16 mouse cellular contexts compared by ENCODE assay signal in the genomic region with DNA sequence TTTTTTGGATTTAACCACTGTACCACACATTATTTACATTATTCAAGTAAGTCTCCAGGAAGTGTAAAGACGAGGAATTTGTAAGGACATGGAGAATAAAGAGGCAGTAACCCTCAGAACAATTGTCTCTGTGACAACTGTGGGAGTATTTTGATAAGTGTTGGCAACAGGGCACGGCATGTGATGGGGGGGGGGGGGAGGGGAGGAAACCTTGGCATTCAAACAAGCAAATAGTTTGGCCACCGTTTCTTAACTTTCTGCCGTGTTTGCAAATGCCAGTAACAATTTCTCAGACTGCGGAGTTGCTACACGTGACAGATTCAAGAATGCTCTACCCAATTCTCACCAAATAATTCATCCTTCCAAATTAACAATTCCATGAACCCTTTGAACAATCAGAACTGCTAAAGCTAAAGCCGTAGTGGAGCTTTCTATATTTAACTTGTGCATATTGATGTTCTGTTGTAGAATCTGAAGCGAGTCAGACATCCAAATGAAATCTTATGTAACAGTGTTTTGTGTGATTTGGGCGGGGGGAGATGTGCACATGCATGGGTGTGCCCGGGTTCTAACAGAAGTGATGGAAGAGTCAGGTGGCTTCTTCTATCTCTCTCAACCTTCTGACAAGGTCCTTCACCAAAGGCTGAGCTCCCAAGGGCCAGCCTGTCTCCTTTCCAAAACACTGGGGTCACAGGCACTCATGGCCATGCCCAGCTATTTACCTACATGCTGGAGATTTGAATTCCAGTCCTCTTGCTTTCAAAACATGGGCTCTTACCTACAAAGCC. TPM values are rescaled to one million over a fixed set of nuclear protein-coding genes. Genes with fewer than 3 reads are reported as not detected.
DNase-seq lines count a peak whose midpoint lies in the region; ATAC-seq and TF ChIP-seq lines count a peak whose summit lies in the region.
"Had no signal": no experiment of that assay in that cellular context is flagged by ENCODE, and none has a peak within 500 bp of the region (broad histone marks: within the 10 kb centered on the region; RNA-seq: fewer than 3 reads in every experiment).

No protein-coding gene starts in this region.

- no peaks in the 10 kb centered on the region for H3K36me3 ChIP-seq in heart, adult 2 months (ENCODE audit: control insufficient read depth, insufficient read depth, low read length)
- no peaks in the 10 kb centered on the region for H3K36me3 ChIP-seq in liver, postnatal 0 days (replicated peaks; ENCODE audit: insufficient read depth, low read length)
- H3K36me3 ChIP-seq in liver, embryonic 11.5 days (ENCODE audit: control insufficient read depth, insufficient read depth, low read length), result no peaks in the 10 kb centered on the region
- H3K36me3 ChIP-seq: G1E; heart, embryonic 13.5 days; liver, embryonic 13.5 days had no signal

- H3K79me2 ChIP-seq in heart, adult 2 months (replicated peaks; ENCODE audit: control insufficient read depth, insufficient read depth, low read length), result no peaks in the 10 kb centered on the region

- H3K9ac ChIP-seq in heart, adult 2 months (ENCODE audit: low read depth, low read length), result no peak overlapping the region
- H3K9ac ChIP-seq in liver, postnatal 0 days (replicated peaks), result no peak overlapping the region; the same call in 1 of the 2 replicates
- no peak overlapping the region for H3K9ac ChIP-seq in liver, embryonic 11.5 days (ENCODE audit: low read depth, low read length)
- H3K9ac ChIP-seq: heart, embryonic 13.5 days; liver, embryonic 13.5 days had no signal

- DNase-seq in heart, adult 2 months, result no peak
- no peak for DNase-seq in heart, postnatal 25 days (ENCODE audit: low spot score)
- no peak for DNase-seq in liver, postnatal 0 days
- no peak for DNase-seq in liver, embryonic 11.5 days (ENCODE audit: low spot score)
- peak; percentile 38 for DNase-seq in adipocyte (ENCODE audit: low spot score)
- DNase-seq in ovary, postnatal 36 days (ENCODE audit: low spot score), result no peak
- DNase-seq: cerebellum, adult 9-11 months; gastrocnemius, adult 2 months; kidney, adult 8-10 months; kidney, postnatal 36 days; liver, embryonic 13.5 days; retina, postnatal 1 day had no signal

- H3K27ac ChIP-seq in heart, adult 2 months, result peak overlapping the region; percentile 62
- peak overlapping the region; percentile 76 for H3K27ac ChIP-seq in liver, postnatal 0 days (ENCODE audit: low read depth)
- no peak overlapping the region for H3K27ac ChIP-seq in liver, embryonic 11.5 days (ENCODE audit: low read depth, low read length)
- H3K27ac ChIP-seq in brown adipose tissue, adult 24 weeks (replicated peaks; ENCODE audit: low read depth, low read length), result 0 out of 2 replicates have a peak overlapping the region, but pooled peaks have one; percentile 24
- H3K27ac ChIP-seq: gastrocnemius, adult 2 months; heart, embryonic 13.5 days; liver, embryonic 13.5 days had no signal

- no peak for TF ChIP-seq POLR2A in heart, adult 2 months (IDR thresholded peaks at IDR 0.05; ENCODE audit: insufficient read depth, low read depth, low read length)

- H3K4me2 ChIP-seq in liver, postnatal 0 days (ENCODE audit: low read depth, low read length), result peak overlapping the region; percentile 58
- H3K4me2 ChIP-seq in liver, embryonic 11.5 days, result no peak overlapping the region
- H3K4me2 ChIP-seq: heart, embryonic 13.5 days; liver, embryonic 13.5 days had no signal

- no peaks in the 10 kb centered on the region for H3K9me3 ChIP-seq in liver, postnatal 0 days (ENCODE audit: low read length)
- H3K9me3 ChIP-seq in liver, embryonic 11.5 days (ENCODE audit: control insufficient read depth, low read length), result no peaks in the 10 kb centered on the region
- H3K9me3 ChIP-seq: G1E; heart, embryonic 13.5 days; liver, embryonic 13.5 days had no signal

- H3K4me3 ChIP-seq in heart, adult 2 months, result no peak overlapping the region
- H3K4me3 ChIP-seq in liver, postnatal 0 days (ENCODE audit: low read depth, low read length), result peak overlapping the region; percentile 25; the same call in 1 of the 2 replicates
- no peak overlapping the region for H3K4me3 ChIP-seq in liver, embryonic 11.5 days (ENCODE audit: low read depth, low read length)
- H3K4me3 ChIP-seq in brown adipose tissue, adult 24 weeks (ENCODE audit: insufficient read depth, low read depth, low read length), result no peak overlapping the region
- H3K4me3 ChIP-seq: gastrocnemius, adult 2 months; heart, embryonic 13.5 days; liver, embryonic 13.5 days had no signal

- H3K4me1 ChIP-seq in heart, adult 2 months (ENCODE audit: control insufficient read depth, insufficient read depth, low read length), result no peaks in the 10 kb centered on the region; the same call in 1 of the 2 replicates
- 0 out of 2 replicates have a peak, but pooled peaks cover 3% of the 10 kb centered on the region for H3K4me1 ChIP-seq in liver, postnatal 0 days (ENCODE audit: insufficient read depth)
- no peaks in the 10 kb centered on the region for H3K4me1 ChIP-seq in liver, embryonic 11.5 days (replicated peaks; ENCODE audit: control insufficient read depth, insufficient read depth, low read length)
- no peaks in the 10 kb centered on the region; the same call in 1 of the 2 replicates for H3K4me1 ChIP-seq in brown adipose tissue, adult 24 weeks (ENCODE audit: control insufficient read depth, insufficient read depth, insufficient read length, low read length)
- H3K4me1 ChIP-seq: heart, embryonic 13.5 days; liver, embryonic 13.5 days had no signal

- intact Hi-C loops in heart, adult 2 months (cut with DNase I), result no loop called here
- intact Hi-C loops in heart, postnatal 25 days (cut with DNase I), result no loop called here

- no peaks in the 10 kb centered on the region for H3K27me3 ChIP-seq in heart, adult 2 months (ENCODE audit: control insufficient read depth, insufficient read depth, low read length)
- H3K27me3 ChIP-seq in liver, postnatal 0 days (ENCODE audit: insufficient read depth, low read length), result no peaks in the 10 kb centered on the region
- no peaks in the 10 kb centered on the region for H3K27me3 ChIP-seq in liver, embryonic 11.5 days (replicated peaks; ENCODE audit: control insufficient read depth, insufficient read depth, low read length)
- H3K27me3 ChIP-seq: liver, embryonic 13.5 days had no signal

- TF ChIP-seq EP300 in heart, adult 2 months (IDR thresholded peaks at IDR 0.05; ENCODE audit: insufficient read depth, low read depth, low read length), result 0 out of 2 replicates have a peak, but pooled peaks have one; percentile 32
- no peak for TF ChIP-seq EP300 in liver, postnatal 0 days (IDR thresholded peaks at IDR 0.05; ENCODE audit: low read depth)

- 40% methylated on average over 10 of the region's 10 CpGs for WGBS in heart, adult 2 months
- 59% methylated on average over 10 of the region's 10 CpGs for WGBS in liver, postnatal 0 days (ENCODE audit: insufficient replicate concordance)
- WGBS in liver, embryonic 11.5 days, result 74% methylated on average over 10 of the region's 10 CpGs

- TF ChIP-seq CTCF in heart, adult 2 months (IDR thresholded peaks at IDR 0.05), result no peak
- TF ChIP-seq CTCF in liver, postnatal 0 days (IDR thresholded peaks at IDR 0.05; ENCODE audit: low read depth), result no peak

- no peak for ATAC-seq in liver, postnatal 0 days
- ATAC-seq in liver, embryonic 11.5 days (replicated peaks; ENCODE audit: low FRiP score), result no peak

RNA-seq across cellular contexts. Expression of a gene that starts 9.4 kb away (rescaled TPM):
- total RNA-seq in heart, adult 2 months (2021), result 10 to 100 TPM; 37.7 to 42.4 TPM
- 24.0 and 34.8 TPM in 2 replicates for polyA plus RNA-seq in heart, adult 2 months (2012; rRNA removed)
- 10 to 100 TPM; 34.3 to 38.8 TPM for total RNA-seq in heart, postnatal 25 days (2021)
- polyA plus RNA-seq in liver, postnatal 0 days (2015; fragmentation: Nextera tagmentation; extraction: Ambion mirVana), result 17.6 and 18.3 TPM in 2 replicates
- 49.3 and 50.3 TPM in 2 replicates for polyA plus RNA-seq in liver, embryonic 11.5 days (2014; fragmentation: Nextera tagmentation; extraction: Ambion mirVana)
- 79.8 and 83.8 TPM in 2 replicates for polyA plus RNA-seq in brown adipose tissue, adult 24 weeks (2012; ENCODE audit: insufficient read depth, insufficient read length, missing spikeins)

RNA-seq across cellular contexts. Expression of a gene that starts 29.0 kb away (rescaled TPM):
- total RNA-seq in heart, adult 2 months (2021), result 10 to 100 TPM; 77.9 to 81.0 TPM
- 55.4 and 91.2 TPM in 2 replicates for polyA plus RNA-seq in heart, adult 2 months (2012; rRNA removed)
- 10 to 100 TPM; 63.5 to 66.0 TPM for total RNA-seq in heart, postnatal 25 days (2021)
- 2.9 and 3.2 TPM in 2 replicates for polyA plus RNA-seq in liver, postnatal 0 days (2015; fragmentation: Nextera tagmentation; extraction: Ambion mirVana)
- polyA plus RNA-seq in liver, embryonic 11.5 days (2014; fragmentation: Nextera tagmentation; extraction: Ambion mirVana), result 1.4 and 1.7 TPM in 2 replicates
- 26.8 and 36.1 TPM in 2 replicates for polyA plus RNA-seq in brown adipose tissue, adult 24 weeks (2012; ENCODE audit: insufficient read depth, insufficient read length, missing spikeins)
- total RNA-seq: monocyte, adult 5-6 weeks had no signal
- polyA plus RNA-seq: G1E had no signal
